Mouse (Mus musculus): ENCODE measurements at regions not wholly inside any gene's neighbourhood (a gene's known extent, or its start where the extent isn't known, plus 50 kb on each side); places are given as distances from the start of the nearest gene placed in this dataset.

GRCm38 (mm10) chr16:87188737-87189136 is 165.2 kb upstream of the N6amt1 start:
- H3K27ac ChIP-seq (replicated peaks; ENCODE audit: insufficient read depth, low read depth, low read length), result no peak overlapping the region
- no peak overlapping the region for H3K4me3 ChIP-seq (ENCODE audit: insufficient read depth, low read depth, low read length)
- H3K27me3 ChIP-seq (ENCODE audit: control insufficient read depth, insufficient read depth, low read length), result no peaks in the 10 kb centered on the region
- no peak for DNase-seq (ENCODE audit: extremely low read depth, low read depth, low spot score)
- no peak overlapping the region for H3K9ac ChIP-seq (ENCODE audit: low read depth, low read length)
- 72% methylated on average over 2 of the region's 2 CpGs for WGBS
- H3K4me1 ChIP-seq (ENCODE audit: control insufficient read depth, insufficient read depth, low read length), result no peaks in the 10 kb centered on the region
- no peaks in the 10 kb centered on the region for H3K36me3 ChIP-seq (ENCODE audit: control insufficient read depth, insufficient read depth, low read length)
- TF ChIP-seq CTCF (IDR thresholded peaks at IDR 0.05; ENCODE audit: low read depth, low read length) (no peak), POLR2A (IDR thresholded peaks at IDR 0.05; ENCODE audit: extremely low read depth, insufficient read depth, low read length) (no peak)
- no peaks in the 10 kb centered on the region for H3K79me2 ChIP-seq (ENCODE audit: control insufficient read depth, insufficient read depth, low read length)

- Histone ChIP-seq H3K27ac (replicated peaks; ENCODE audit: insufficient read depth, low read depth, low read length) (no peak overlapping the region), H3K36me3 (ENCODE audit: control insufficient read depth, insufficient read depth, low read length) (no peaks in the 10 kb centered on the region), H3K4me3 (ENCODE audit: insufficient read depth, low read depth, low read length) (no peak overlapping the region), H3K9ac (ENCODE audit: low read depth, low read length) (no peak overlapping the region), H3K79me2 (ENCODE audit: control insufficient read depth, insufficient read depth, low read length) (no peaks in the 10 kb centered on the region), H3K4me1 (ENCODE audit: control insufficient read depth, insufficient read depth, low read length) (no peaks in the 10 kb centered on the region), H3K27me3 (ENCODE audit: control insufficient read depth, insufficient read depth, low read length) (no peaks in the 10 kb centered on the region)
- DNase-seq (ENCODE audit: extremely low read depth, low read depth, low spot score), result no peak
- WGBS, result 83% methylated on average over 4 of the region's 4 CpGs
- TF ChIP-seq CTCF (IDR thresholded peaks at IDR 0.05; ENCODE audit: low read depth, low read length) (no peak), POLR2A (IDR thresholded peaks at IDR 0.05; ENCODE audit: extremely low read depth, insufficient read depth, low read length) (no peak)
Measured at GRCm38 (mm10) chr16:87172395-87172794, 181.6 kb upstream of the N6amt1 start.

DNA sequence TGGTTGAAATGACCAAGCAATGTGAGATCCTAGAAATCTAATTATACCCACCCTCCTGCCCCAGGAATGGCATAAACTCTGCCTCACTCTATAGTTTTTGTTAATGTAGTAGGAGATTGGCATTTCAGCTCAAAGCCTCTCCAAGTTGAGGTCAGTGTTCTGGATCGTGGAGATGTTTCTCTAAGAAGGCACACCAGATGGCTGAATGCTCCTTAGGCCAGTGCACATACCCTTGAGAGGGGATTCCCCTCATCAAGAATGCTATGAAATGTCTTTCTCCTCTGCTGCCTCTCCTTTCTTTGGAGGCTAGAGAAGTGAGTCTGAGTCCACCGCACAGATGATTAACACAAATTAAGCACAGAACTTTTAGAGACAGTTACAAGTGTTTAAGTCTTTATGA is 214.7 kb upstream of the N6amt1 start:
- Histone ChIP-seq H3K4me3 (ENCODE audit: insufficient read depth, low read depth, low read length) (no peak overlapping the region), H3K27ac (replicated peaks; ENCODE audit: insufficient read depth, low read depth, low read length) (no peak overlapping the region), H3K79me2 (ENCODE audit: control insufficient read depth, insufficient read depth, low read length) (no peaks in the 10 kb centered on the region), H3K36me3 (ENCODE audit: control insufficient read depth, insufficient read depth, low read length) (no peaks in the 10 kb centered on the region), H3K4me1 (ENCODE audit: control insufficient read depth, insufficient read depth, low read length) (no peaks in the 10 kb centered on the region), H3K9ac (ENCODE audit: low read depth, low read length) (no peak overlapping the region), H3K27me3 (ENCODE audit: control insufficient read depth, insufficient read depth, low read length) (no peaks in the 10 kb centered on the region)
- WGBS, result 87% methylated on average over 2 of the region's 2 CpGs
- TF ChIP-seq POLR2A (IDR thresholded peaks at IDR 0.05; ENCODE audit: extremely low read depth, insufficient read depth, low read length) (no peak), CTCF (IDR thresholded peaks at IDR 0.05; ENCODE audit: low read depth, low read length) (no peak)
- no peak for DNase-seq (ENCODE audit: extremely low read depth, low read depth, low spot score)

DNA sequence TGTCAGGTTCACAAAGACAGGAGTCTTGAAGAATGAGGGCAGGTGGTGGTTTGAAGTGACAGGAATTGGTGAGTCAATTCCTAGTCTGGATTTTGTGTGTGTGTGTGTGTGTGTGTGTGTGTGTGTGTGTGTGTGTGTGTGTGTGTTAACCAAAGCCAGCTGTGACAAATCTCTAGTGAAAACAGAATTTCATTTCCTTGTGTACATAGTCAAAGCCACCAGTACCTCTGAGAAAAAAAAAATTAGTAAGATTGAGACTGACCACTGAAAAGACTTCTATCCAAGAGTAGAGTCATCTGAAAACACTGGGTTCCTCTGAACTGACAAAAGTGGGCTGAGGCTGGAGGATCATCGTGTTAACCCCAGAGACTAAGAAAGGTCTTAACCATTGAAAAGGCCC is 217.5 kb upstream of the N6amt1 start:
- no peak for TF ChIP-seq POLR2A (IDR thresholded peaks at IDR 0.05; ENCODE audit: extremely low read depth, insufficient read depth, low read length)
- TF ChIP-seq CTCF (IDR thresholded peaks at IDR 0.05; ENCODE audit: low read depth, low read length), result no peak
- Histone ChIP-seq H3K36me3 (ENCODE audit: control insufficient read depth, insufficient read depth, low read length) (no peaks in the 10 kb centered on the region), H3K9ac (ENCODE audit: low read depth, low read length) (no peak overlapping the region), H3K27me3 (ENCODE audit: control insufficient read depth, insufficient read depth, low read length) (no peaks in the 10 kb centered on the region), H3K4me3 (ENCODE audit: insufficient read depth, low read depth, low read length) (no peak overlapping the region), H3K4me1 (ENCODE audit: control insufficient read depth, insufficient read depth, low read length) (no peaks in the 10 kb centered on the region), H3K79me2 (ENCODE audit: control insufficient read depth, insufficient read depth, low read length) (no peaks in the 10 kb centered on the region), H3K27ac (replicated peaks; ENCODE audit: insufficient read depth, low read depth, low read length) (no peak overlapping the region)
- WGBS, result 86% methylated on average over 1 of the region's 1 CpGs
- DNase-seq (ENCODE audit: extremely low read depth, low read depth, low spot score), result no peak

GRCm38 (mm10) chr16:87134452-87134851 is 219.5 kb upstream of the N6amt1 start:
- Histone ChIP-seq H3K27me3 (ENCODE audit: control insufficient read depth, insufficient read depth, low read length) (no peaks in the 10 kb centered on the region), H3K9ac (ENCODE audit: low read depth, low read length) (no peak overlapping the region), H3K4me3 (ENCODE audit: insufficient read depth, low read depth, low read length) (no peak overlapping the region), H3K36me3 (ENCODE audit: control insufficient read depth, insufficient read depth, low read length) (no peaks in the 10 kb centered on the region), H3K4me1 (ENCODE audit: control insufficient read depth, insufficient read depth, low read length) (no peaks in the 10 kb centered on the region), H3K27ac (replicated peaks; ENCODE audit: insufficient read depth, low read depth, low read length) (no peak overlapping the region), H3K79me2 (ENCODE audit: control insufficient read depth, insufficient read depth, low read length) (no peaks in the 10 kb centered on the region)
- peak; percentile 8 for DNase-seq (ENCODE audit: extremely low read depth, low read depth, low spot score)
- TF ChIP-seq CTCF (IDR thresholded peaks at IDR 0.05; ENCODE audit: low read depth, low read length), result no peak

- TF ChIP-seq POLR2A (IDR thresholded peaks at IDR 0.05; ENCODE audit: extremely low read depth, insufficient read depth, low read length) (no peak), CTCF (IDR thresholded peaks at IDR 0.05; ENCODE audit: low read depth, low read length) (no peak)
- no peak for DNase-seq (ENCODE audit: extremely low read depth, low read depth, low spot score)
- no peak overlapping the region for H3K9ac ChIP-seq (ENCODE audit: low read depth, low read length)
- no peak overlapping the region for H3K4me3 ChIP-seq (ENCODE audit: insufficient read depth, low read depth, low read length)
- no peak overlapping the region for H3K27ac ChIP-seq (replicated peaks; ENCODE audit: insufficient read depth, low read depth, low read length)
- no peaks in the 10 kb centered on the region for H3K4me1 ChIP-seq (ENCODE audit: control insufficient read depth, insufficient read depth, low read length)
- WGBS, result 86% methylated on average over 6 of the region's 6 CpGs
- no peaks in the 10 kb centered on the region for H3K79me2 ChIP-seq (ENCODE audit: control insufficient read depth, insufficient read depth, low read length)
- no peaks in the 10 kb centered on the region for H3K36me3 ChIP-seq (ENCODE audit: control insufficient read depth, insufficient read depth, low read length)
- no peaks in the 10 kb centered on the region for H3K27me3 ChIP-seq (ENCODE audit: control insufficient read depth, insufficient read depth, low read length)
Measured at GRCm38 (mm10) chr16:87133874-87134273, 220.1 kb upstream of the N6amt1 start.

Data from liver, adult 2 months (tissue).